Mouse (Mus musculus): ENCODE data around the gene Ripor2.

DNA sequence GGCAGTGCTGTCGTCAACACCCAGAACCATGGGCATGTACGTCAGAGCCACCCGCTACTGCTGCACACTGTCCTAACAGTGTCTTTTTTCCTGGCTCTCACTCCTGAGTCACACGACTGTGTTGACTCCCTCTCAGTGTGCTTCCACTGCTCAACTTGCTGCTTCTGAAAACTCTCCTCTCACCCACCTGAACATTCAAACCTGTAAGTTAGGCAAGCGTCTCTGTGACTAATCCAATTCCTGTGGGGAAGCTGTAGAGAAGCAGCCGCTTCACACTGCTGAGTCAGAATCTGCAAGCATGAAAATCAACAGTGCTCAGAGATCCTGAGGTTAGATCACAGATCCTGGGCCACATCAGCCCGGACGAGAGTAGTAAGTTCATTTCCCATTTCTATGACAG, 169.4 kb downstream of the Ripor2 start:
- TF ChIP-seq CTCF (IDR thresholded peaks at IDR 0.05; ENCODE audit: low read depth) (no peak), EP300 (IDR thresholded peaks at IDR 0.05; ENCODE audit: low read depth) (no peak)
